Mouse (Mus musculus): Measurements from ENCODE around the gene Pld5.
A peak's percentile ranks its signal among the peaks of the same experiment; 100 is the strongest.

The Pld5 gene

DNA sequence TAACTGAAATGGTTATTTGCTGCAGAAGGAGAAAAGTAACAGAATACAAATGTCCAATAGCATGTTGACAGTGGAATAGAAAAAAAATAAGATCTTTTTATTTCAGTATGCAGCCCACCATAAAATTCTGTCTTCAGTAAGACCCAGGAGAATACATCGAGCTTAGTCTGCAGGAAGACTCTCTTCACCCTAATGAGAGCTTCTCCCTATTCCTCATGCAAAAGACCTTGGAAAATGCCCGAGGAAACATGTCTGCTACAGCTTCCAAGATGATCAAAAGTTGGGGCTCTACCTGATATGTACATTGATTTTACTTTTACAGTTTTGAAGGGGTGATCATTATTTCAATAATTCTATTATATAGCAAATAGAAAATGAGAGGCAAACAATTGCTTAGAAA lies 108.0 kb downstream of the Pld5 start:
- DNase-seq: no peak

DNA sequence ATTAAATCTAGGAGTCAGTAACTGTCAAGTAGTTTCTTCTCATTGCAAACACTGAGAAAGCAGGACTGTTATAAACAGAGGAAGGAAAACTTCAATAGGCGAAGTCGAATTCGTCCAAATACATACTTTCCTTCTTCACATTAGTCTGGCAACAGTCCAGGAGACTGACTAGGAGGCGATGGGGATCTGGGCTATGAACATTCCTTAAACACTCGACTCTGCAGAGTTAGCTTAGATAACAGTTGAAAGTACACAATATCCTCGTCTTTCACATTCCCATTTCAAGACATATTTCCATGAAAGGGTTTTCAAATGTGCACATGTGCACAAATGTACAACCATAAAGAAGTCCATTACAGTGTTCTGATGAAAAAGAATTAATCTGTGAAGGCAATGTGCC lies 129.8 kb downstream of the Pld5 start:
- DNase-seq: no peak

DNA sequence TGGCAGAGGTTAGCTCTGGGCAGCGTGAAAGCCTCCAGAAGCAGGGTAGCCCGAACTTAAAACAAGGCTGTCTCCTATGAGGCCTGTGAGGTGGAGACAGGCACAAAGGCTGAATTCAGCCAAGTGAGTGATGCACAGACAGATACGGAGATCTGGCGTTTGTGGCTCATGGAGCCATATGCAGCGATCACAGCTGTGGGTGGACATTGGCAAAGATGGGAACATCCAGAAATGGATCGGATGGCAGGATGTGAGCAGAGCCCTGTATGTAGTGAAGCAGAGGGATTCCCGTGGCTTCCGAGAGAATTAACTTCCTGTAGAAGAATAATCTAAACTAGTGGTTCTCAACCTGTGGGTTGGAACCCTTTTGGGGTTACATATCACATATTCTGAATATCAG lies 140.7 kb downstream of the Pld5 start:
- DNase-seq: no peak

- DNase-seq: no peak
Observed at GRCm38 (mm10) chr1:176125771-176126170, 149.3 kb downstream of the Pld5 start.

DNA sequence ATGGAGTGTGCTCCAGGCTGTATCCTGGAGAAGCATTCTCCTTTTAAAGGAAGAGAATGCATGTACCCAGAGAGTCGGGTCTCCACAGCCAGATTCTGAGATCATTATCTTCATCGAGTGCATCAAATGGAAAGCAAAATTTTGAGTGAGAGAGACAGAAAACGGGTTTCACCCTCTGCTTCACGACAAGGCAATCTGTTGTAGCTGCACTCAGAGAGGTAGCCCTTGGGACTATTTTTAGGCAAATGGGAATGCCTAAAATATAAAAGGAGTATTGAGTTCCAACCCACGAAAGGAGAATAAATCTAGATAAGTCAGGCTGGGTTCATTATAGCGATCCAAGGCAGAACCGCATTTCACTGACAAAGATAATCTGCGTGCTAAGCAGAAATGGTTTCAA lies 150.7 kb downstream of the Pld5 start:
- DNase-seq: no peak

GRCm38 (mm10) chr1:176123781-176124180 lies 151.3 kb downstream of the Pld5 start:
- no peak for DNase-seq

- DNase-seq: no peak
Observed at GRCm38 (mm10) chr1:176115604-176116003, 159.5 kb downstream of the Pld5 start.

GRCm38 (mm10) chr1:176098685-176099320 lies 176.3 kb downstream of the Pld5 start:
- DNase-seq: peak; percentile 18

GRCm38 (mm10) chr1:176092119-176092518 lies 183.0 kb downstream of the Pld5 start:
- DNase-seq: no peak

- DNase-seq: no peak
Observed at GRCm38 (mm10) chr1:176089382-176089781, 185.7 kb downstream of the Pld5 start.

DNA sequence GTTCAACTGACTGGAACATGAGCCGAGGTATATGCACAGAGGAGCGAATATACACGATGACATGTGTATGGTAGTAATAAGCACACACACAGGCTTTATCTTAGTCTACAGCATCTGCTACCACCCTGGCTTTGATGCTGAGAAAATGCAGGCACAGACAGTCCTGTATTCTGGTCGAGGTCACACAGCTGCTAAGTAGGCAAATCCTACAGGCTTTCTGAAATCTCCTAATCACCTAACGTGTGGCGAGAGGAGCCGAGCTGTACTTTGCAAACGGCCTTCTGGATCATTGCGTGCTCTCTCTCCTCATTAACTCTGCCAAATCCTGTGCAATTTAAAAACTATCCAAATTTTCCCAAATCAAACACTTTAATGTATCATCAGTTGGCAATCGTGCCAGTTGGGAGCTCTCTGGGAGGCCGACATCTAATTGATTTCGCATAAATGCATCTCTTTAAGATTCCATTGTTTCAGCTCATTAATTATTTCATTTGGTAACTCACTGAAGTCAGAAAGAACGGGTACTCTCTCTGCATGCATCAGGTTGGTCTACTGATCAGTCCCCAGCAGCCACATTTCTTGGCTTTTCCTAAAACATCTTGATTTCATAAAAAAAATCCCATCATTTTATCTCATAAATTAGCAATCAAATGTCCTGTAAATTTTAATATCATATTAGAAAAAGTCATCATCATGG lies 189.0 kb downstream of the Pld5 start:
- DNase-seq: no peak

- no peak for DNase-seq
Observed at GRCm38 (mm10) chr1:176082306-176082705, 192.8 kb downstream of the Pld5 start.

- DNase-seq: no peak
Observed at GRCm38 (mm10) chr1:176080969-176081368, 194.1 kb downstream of the Pld5 start.

DNA sequence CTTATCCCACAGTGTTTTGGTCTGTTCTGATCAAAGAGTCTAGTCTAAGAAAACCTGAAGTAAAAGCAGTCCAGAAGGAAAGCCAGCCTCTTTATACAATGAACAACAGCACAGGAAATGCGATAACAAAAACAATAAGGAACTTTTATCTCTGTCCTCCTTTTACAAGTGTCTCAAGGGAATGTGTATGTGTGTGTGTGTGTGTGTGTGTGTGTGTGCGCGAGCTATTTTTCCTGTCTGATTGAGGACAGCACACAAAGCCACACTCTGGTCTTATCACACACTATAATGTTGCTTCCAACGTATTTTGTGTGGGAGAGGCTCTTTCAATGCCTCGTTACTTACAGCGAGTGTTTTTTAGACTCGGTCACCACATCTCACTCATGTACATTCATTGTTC lies 196.7 kb downstream of the Pld5 start:
- DNase-seq: no peak

DNA sequence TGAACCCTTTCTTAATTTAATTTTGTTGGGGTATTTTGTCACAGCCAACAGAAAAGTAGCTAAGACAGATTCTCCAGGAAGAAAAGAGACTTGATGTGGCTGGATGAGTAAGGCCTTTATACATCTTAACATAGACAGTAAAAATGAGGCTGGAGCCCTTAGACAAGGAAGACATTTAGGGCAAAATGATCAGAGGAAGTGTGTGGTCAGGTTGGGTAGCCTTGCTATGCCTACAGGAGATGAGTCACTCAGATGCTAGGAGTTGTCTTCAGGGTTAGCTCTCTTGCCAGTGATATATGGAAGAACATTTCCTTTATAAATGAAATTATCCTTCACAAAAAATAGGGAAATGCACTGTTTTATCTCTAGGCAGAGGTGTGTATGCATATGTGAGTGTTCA lies 198.3 kb downstream of the Pld5 start:
- DNase-seq: no peak

DNA sequence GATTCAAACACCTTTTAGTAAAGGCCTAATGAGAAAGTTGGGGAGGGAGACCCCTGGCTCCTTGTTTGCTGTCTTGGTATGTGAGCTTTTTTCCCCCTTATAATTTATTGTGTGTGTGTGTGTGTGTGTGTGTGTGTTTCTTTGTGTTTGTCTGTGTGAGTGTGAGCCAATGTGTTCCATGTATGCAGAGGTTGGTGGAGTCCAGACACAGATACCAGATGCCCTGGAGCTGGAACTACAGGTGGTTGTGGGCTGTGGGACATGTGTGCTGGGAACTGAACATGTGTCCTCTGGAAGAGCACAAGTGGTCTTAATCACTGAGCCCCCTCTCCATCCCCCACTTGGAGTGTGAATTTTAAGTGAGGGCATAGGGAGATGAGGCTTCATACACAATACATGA lies 199.3 kb downstream of the Pld5 start:
- DNase-seq: no peak

- peak; percentile 72 for DNase-seq
Observed at GRCm38 (mm10) chr1:176075409-176075808, 199.7 kb downstream of the Pld5 start.

DNA sequence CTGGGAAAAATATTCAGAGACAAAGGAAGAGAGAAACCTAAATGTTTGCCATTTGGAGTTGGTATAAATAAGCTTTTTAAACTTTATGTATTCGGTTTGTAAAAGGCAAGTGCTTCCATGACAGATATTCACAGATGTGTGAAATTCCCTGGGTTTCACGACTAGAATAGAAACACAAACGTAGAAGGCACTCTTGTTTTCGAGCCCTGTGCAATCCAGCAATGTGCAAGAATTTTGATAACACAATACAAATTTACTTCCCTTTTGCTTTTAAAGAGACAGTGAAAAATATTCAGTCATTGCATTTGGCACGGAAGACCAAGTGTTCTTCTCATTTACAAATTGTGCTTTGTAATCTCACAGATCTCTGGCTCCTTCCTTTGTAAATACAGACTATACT lies 200.6 kb downstream of the Pld5 start:
- DNase-seq: no peak

- no peak for DNase-seq
Observed at GRCm38 (mm10) chr1:176065281-176065680, 209.8 kb downstream of the Pld5 start.

- no peak for DNase-seq
Observed at GRCm38 (mm10) chr1:176064471-176064870, 210.6 kb downstream of the Pld5 start.

DNA sequence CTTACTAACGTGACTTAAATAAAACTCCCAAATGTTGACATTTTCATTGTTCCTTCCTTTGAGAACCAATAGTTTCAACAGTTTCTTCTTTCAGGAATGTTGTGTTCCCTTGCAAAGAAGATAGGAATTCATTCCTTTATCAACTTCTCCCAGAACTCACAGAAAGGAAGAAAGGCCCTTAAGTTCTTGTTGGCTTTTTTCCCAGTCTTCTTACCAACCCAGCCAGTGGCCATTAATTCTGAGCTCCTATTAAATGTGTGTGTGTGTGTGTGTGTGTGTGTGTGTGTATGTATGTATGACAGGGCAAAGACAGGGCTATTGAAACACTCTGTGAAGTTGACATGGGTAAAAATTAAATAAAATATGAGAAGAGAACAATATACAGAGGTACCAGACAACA lies 221.5 kb downstream of the Pld5 start:
- DNase-seq: no peak

GRCm38 (mm10) chr1:176046995-176047394 lies 228.1 kb downstream of the Pld5 start:
- no peak for DNase-seq

DNA sequence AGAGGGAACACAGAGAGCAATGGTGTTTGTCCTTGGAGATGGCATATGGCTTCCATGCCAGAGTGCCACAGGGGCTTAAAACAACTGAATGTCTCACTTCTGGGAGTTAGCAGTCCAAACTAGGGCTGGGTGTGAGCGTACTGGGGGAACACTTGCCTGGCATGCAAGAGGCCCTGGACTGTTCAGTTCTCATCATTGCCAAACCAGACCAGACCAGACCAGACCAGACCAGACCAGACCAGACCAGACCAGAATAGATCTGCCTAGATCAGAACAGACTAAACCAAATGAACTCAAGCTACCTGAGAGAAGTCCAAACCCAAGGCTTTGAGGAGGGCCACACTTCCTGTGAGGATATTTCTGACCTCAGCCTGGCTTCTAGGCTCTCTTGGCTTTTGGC lies 228.7 kb downstream of the Pld5 start:
- no peak for DNase-seq

GRCm38 (mm10) chr1:176043056-176043455 lies 232.1 kb downstream of the Pld5 start:
- DNase-seq: no peak

DNA sequence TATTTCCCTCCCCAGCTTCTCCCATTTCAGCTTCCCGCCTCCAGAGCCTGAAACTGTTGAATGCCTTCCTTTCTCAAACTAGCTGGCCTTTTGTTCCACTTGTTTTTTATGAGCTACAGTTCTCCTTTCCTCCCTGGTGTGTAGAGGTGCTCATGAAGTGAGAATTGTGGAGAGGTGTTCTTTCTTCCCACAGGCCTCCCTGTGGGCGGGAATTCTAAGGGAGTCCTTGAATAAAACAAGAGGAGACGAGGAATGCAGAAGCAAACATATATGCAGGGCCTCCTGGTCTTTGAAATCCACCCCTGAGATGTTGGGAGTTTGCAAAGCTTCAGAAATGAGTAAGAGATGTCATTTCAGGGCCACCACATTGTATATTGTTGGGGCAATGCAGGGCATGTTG lies 235.2 kb downstream of the Pld5 start:
- no peak for DNase-seq
